Mouse (Mus musculus) left cerebral cortex, postnatal 14 days (tissue): ENCODE measurements around the gene Gm8906. TPM values are rescaled to one million over a fixed set of nuclear protein-coding genes. Genes with fewer than 3 reads are reported as not detected.
"Not testable (repeated sequence)": the region's sequence is repeated elsewhere in the genome, so short reads cannot be mapped to it uniquely, and the experiment has no call there.

Experiments
- DNase-seq, 2 experiments: peaks; one replicate each; pipeline ENCODE4 v3.0.0; 2021 to 2022; ENCODE audit warnings: low spot score in 2 of 2, mixed read lengths in 1 of 2
- intact Hi-C: fragments of 180-260 bp; cut with DNase I; formaldehyde crosslinking; loops from one replicate; pipeline ENCODE4 v1.15.1; 2025
- long read RNA-seq, 2 experiments: library from polyadenylated mRNA; stranded (forward); transcript quantifications; one replicate each; pipeline ENCODE4 v2.0.0; 2021
- total RNA-seq, 2 experiments: library from RNA; stranded (reverse); gene quantifications; 2 replicates each; pipeline ENCODE4 v1.2.3; 2021

Gm8906 gene
- not detected for total RNA-seq
- long read RNA-seq, experiment 1 = 0 reads
- long read RNA-seq, experiment 2 = 0 reads

GRCm38 (mm10) chr5:11502385-11502784 is at the start of gene Gm8906:
Gene Gm8906, plus strand, starts transcription at chr5:11502685.
- intact Hi-C loops, DNase-seq: not testable (repeated sequence)

Other genes starting within 250 kb of the Gm8906 start
- not detected for gene Gm8890, start 246.7 kb upstream of the Gm8906 start, total RNA-seq
- gene Speer1, start 161.2 kb upstream of the Gm8906 start, total RNA-seq = not detected
- gene Gm8897, start 86.3 kb upstream of the Gm8906 start, total RNA-seq = not detected
- gene Gm6460, start 92.2 kb downstream of the Gm8906 start, total RNA-seq = not detected
- not detected for gene Gm8922, start 179.3 kb downstream of the Gm8906 start, total RNA-seq